Mouse (Mus musculus) hindbrain, embryonic 15.5 days (tissue): Measurements from ENCODE around the gene Sox1. TPM values are rescaled to one million over a fixed set of nuclear protein-coding genes. Genes with fewer than 3 reads are reported as not detected.

Experiments used
- microRNA-seq: library from miRNA; unstranded; fragments of <30 nt; microRNA quantifications from one replicate; pipeline ENCODE4, GENCODE M21; 2016
- polyA plus RNA-seq: library from polyadenylated mRNA; unstranded; fragments of >200 nt; fragmentation: Nextera tagmentation; extraction: Ambion mirVana; gene quantifications from 2 replicates; pipeline ENCODE4 v1.2.1, GENCODE M21; 2015

Gene Sox1
- polyA plus RNA-seq, 1 experiment from 2014 or later: 1.9 TPM

Small RNAs within 50 kb of the gene (microRNA-seq; reads per million reads assigned to microRNA genes)
- gene Gm25239: not detected

Other genes with a start within 250 kb of the Sox1 start
- 0.10 and 0.20 TPM in 2 replicates for gene A230072I06Rik, start 116.5 kb upstream of the Sox1 start, polyA plus RNA-seq
- gene Spaca7, start 177.7 kb downstream of the Sox1 start, polyA plus RNA-seq: not detected in 2 replicates